Mouse (Mus musculus) lung, adult 2 months (tissue): ENCODE measurements around the gene Edrf1.

Source experiments
- CTCF ChIP-seq: fragments of 200-500 bp; IDR thresholded peaks from 2 replicates; pipeline ENCODE4 v1.5.1; 2011; ENCODE audit warnings: mild to moderate bottlenecking, low read length, control low read depth; ENCODE audit not compliant: insufficient read depth
- POLR2A ChIP-seq: fragments of 200-500 bp; IDR thresholded peaks from 2 replicates; pipeline ENCODE4 v1.6.1; 2011; ENCODE audit warnings: low read depth, mild to moderate bottlenecking, control low read depth, low read length, borderline replicate concordance; ENCODE audit errors: extremely low read depth

- TF ChIP-seq CTCF (no peak), POLR2A (no peak)
Observed at GRCm38 (mm10) chr7:133670846-133671245, 33.5 kb downstream of the Edrf1 start.
